Mouse (Mus musculus): Measurements from ENCODE around the gene Fkbp10. TPM values are rescaled to one million over a fixed set of nuclear protein-coding genes. Genes with fewer than 3 reads are reported as not detected.

The Fkbp10 gene
- polyA plus RNA-seq, 1 experiment from 2014 or later = 41.8 TPM

DNA sequence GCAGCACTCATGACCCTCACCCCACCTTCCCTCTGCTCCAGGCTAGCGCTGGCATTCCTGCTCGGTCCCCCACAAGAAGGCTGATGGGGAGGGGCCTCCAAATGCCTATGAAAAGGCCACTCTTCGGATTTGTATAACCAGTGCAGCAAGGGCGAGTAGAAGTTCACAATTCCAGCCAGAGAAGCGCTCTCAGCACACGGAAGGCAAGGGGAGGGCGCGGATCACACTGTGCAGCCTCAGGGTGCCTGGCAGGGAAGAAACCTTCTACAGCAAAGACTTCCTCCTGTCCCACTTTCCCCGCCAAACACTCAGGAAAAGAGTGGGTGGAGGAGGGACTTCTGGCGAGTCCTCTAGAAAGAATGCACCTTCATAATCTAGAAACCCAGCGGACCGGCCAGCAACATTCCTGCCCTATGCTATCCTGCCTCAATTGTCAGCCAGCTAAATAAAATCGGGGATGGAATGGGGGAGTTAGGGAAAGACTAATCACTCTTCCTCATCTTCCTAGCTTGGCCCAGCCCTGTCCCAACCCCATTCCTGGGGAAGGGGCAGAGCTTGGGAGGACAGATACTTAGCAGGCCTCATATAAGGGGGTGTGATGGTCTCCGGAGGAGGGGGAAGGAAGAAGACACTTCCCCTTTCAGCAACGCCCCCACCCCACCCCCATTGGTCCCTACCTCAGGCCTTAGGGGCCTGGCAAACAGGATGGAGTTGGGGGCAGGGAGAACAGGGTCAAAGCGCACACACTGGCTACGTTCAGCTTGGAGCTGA, 19.5 kb upstream of the Fkbp10 start:
- WGBS = 37% methylated on average over 17 of the region's 17 CpGs
- Histone ChIP-seq H3K9me3 (no peaks in the 10 kb centered on the region), H3K4me1 (peaks cover 27% of the 10 kb centered on the region), H3K4me2 (replicated peaks) (peak overlapping the region; percentile 67), H3K27ac (no peak overlapping the region), H3K9ac (no peak overlapping the region), H3K27me3 (replicated peaks) (peaks cover 25% of the 10 kb centered on the region), H3K4me3 (peak overlapping the region; percentile 60), H3K36me3 (no peaks in the 10 kb centered on the region)
- no peak for ATAC-seq (ENCODE audit: low FRiP score, low read depth)

DNA sequence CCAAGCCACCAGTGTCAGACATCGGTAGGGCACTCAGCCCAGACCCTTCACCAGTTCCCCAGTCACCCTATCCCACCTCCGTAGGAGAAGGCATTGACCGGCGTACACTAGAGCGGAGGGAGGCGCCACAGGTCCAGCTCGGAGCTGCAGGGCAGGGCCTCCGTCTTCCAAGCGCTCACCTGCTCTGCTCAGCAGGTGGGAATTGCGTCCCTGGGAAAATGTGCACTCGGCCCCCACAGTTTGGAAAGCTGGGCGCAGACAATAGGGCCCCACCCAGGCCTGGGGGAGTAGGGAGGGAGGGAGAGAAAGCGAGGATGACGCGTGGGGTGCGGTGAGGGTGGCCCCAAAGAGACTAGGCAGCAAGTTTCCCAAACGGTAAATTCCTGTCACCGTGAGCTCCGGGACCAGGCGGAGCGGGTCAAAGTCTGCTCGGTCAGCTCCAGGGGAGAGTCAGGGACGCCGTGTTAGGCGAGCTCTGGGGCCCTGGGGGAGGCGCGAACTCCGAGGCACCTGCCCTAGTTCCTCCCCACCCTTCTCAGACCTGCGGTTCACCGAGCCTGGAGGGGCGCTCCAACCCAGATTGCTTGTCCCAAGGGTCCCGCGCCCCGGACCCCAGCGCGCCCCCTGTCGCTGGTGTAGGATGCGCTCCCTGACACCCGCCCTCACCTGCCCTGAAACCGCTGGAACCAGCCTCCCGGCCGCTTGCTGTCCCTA, 18.5 kb upstream of the Fkbp10 start:
- no peaks in the 10 kb centered on the region for H3K36me3 ChIP-seq
- peak overlapping the region; percentile 67 for H3K4me2 ChIP-seq (replicated peaks)
- H3K4me1 ChIP-seq = peaks cover 24% of the 10 kb centered on the region
- no peak overlapping the region for H3K27ac ChIP-seq
- H3K9me3 ChIP-seq = no peaks in the 10 kb centered on the region
- H3K9ac ChIP-seq = peak overlapping the region; percentile 78
- H3K4me3 ChIP-seq = peak overlapping the region; percentile 60
- peaks cover 25% of the 10 kb centered on the region for H3K27me3 ChIP-seq (replicated peaks)
- ATAC-seq (ENCODE audit: low FRiP score, low read depth) = no peak
- 3% methylated on average over 42 of the region's 42 CpGs for WGBS

DNA sequence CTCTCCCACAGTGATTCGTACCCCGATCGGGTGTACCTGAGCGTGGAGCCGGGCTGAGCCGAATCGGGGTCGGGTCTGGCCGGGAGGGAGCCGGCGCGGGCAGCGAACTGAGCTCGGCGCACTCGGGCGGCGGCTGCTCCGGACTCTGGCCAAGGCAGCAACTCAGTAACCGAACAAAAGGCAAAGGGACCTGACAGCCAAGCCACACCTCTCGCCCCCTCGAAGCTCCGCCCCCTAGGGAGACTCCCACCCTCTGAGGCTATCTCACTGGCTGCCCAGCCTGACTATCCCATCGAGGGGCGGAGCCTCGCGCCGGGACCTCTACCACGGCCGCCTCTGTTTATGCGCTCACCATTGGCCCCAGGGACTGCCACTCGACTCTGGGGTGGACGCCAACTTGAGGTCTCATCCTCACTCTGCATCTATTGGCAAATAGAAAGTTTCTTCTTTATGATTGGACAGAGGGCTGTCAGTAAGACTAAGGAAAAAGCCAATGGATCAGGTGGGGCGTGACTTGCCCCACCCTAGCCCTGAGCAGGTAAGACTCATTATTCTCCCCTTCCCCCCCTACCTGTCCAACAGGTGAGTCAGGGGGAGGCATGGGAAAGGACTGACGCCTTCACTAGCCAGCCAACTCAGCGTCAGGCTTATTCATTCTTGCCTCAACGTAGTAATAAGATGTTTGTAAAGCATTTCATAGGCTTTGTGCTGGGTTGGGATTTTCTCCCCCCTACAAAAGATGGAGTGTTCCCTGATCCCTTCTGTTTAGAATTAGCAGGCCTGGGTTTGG, 17.7 kb upstream of the Fkbp10 start, which contains the start of gene Jup:
Gene Jup, minus strand, starts transcription at position 164 of the 790 bp plus-strand sequence.
- H3K9ac ChIP-seq = peak within 1 kb of the TSS; percentile 78
- peak within 1 kb of the TSS; percentile 67 for H3K4me2 ChIP-seq (replicated peaks)
- no peak within 1 kb of the TSS for H3K27ac ChIP-seq
- peaks cover 25% of the 10 kb centered on the region for H3K27me3 ChIP-seq (replicated peaks)
- no peaks in the 10 kb centered on the region for H3K9me3 ChIP-seq
- 2% methylated on average over 37 of the region's 37 CpGs for WGBS
- peak within 1 kb of the TSS; percentile 60 for H3K4me3 ChIP-seq
- H3K36me3 ChIP-seq = no peaks in the 10 kb centered on the region
- ATAC-seq (ENCODE audit: low FRiP score, low read depth) = peak; percentile 99
- H3K4me1 ChIP-seq = peaks cover 22% of the 10 kb centered on the region

DNA sequence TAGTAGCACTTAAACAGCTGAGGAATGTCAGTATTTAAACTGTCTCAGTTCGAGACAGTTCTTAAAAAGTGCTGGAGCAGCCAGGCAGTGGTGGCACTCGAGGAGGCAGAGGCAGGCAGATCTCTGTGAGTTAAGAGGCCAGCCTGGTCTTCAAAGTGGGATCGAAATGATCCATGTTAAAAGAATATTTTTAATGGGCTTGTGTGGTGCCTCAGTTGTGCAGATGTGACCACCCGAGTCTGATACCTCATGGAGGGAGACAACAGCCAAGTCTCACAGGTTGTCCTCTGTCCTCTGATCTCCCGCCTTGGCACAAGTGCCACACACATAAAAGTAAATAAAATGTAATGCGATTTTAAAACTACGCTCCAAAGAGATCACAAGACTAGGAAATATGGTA, 17.0 kb upstream of the Fkbp10 start:
- Histone ChIP-seq H3K27me3 (replicated peaks) (peaks cover 25% of the 10 kb centered on the region), H3K4me2 (replicated peaks) (no peak overlapping the region), H3K9ac (no peak overlapping the region), H3K27ac (no peak overlapping the region), H3K9me3 (no peaks in the 10 kb centered on the region), H3K36me3 (no peaks in the 10 kb centered on the region), H3K4me1 (peaks cover 26% of the 10 kb centered on the region), H3K4me3 (no peak overlapping the region)
- ATAC-seq (ENCODE audit: low FRiP score, low read depth) = no peak
- WGBS = 94% methylated on average over 7 of the region's 7 CpGs

DNA sequence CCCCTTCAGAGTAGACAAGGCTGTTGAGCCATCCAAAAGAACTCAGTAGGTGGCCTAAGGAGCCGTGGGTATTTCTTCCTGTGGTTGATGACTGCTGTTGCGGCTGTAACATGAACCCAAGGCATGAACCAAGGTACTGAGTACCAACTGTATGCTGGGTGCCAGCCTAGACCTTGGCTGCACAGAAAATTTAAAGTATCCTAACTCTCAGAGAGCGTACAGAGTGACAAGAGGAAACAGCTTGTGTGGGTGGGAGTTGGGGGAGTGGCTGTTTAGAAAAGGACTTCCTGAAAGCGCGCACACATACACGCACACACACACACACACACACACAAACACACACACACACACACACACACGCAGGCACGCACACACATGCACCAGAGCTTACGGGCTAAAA, 16.2 kb upstream of the Fkbp10 start:
- ATAC-seq (ENCODE audit: low FRiP score, low read depth) = no peak
- Histone ChIP-seq H3K9ac (no peak overlapping the region), H3K4me1 (peaks cover 27% of the 10 kb centered on the region), H3K9me3 (no peaks in the 10 kb centered on the region), H3K4me2 (replicated peaks) (no peak overlapping the region), H3K4me3 (no peak overlapping the region), H3K27me3 (replicated peaks) (peaks cover 25% of the 10 kb centered on the region), H3K36me3 (no peaks in the 10 kb centered on the region), H3K27ac (no peak overlapping the region)
- 79% methylated on average over 9 of the region's 9 CpGs for WGBS

DNA sequence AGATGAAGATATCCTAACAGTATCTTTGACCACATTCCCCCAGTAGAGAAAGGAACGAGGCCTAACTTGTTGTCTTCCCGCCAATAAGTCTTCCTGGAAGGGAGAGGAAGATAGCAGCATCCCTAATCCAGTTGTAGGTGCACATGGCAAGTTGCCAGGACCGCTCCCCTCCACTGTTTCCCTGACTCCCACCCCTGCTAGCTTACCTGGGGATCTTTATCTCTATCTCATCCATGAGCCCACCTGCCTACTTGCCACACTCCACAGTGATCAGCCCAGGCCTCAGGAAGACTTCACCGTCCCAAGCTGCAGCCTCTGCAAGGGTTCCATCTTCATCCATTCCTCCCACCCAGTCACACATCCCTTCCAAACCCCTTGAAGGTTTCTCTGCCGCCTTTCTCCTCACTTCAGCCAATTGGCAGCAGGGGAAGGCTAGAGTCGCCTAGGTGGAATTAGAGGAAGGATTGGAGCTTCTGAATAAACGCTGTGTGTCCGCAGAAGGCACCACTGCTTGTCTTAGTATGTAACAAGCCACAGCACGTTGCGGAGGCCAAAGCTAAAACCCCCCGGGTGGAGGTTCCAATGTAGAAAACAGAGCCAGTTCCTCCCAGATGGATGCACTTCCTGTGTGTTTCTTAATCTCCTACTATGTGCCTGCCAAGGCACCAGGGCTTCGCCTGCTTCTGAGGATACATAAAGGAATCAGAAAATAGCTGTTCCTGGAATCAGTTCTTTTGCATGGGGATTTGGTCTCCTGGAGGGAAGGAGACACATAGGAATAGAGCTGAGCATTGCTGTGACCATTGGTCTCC, 15.6 kb upstream of the Fkbp10 start:
- no peaks in the 10 kb centered on the region for H3K36me3 ChIP-seq
- peaks cover 27% of the 10 kb centered on the region for H3K4me1 ChIP-seq
- H3K27me3 ChIP-seq (replicated peaks) = peaks cover 22% of the 10 kb centered on the region
- no peaks in the 10 kb centered on the region for H3K9me3 ChIP-seq
- H3K4me3 ChIP-seq = no peak overlapping the region
- ATAC-seq (ENCODE audit: low FRiP score, low read depth) = no peak
- WGBS = 83% methylated on average over 12 of the region's 12 CpGs
- H3K9ac ChIP-seq = no peak overlapping the region
- no peak overlapping the region for H3K27ac ChIP-seq
- no peak overlapping the region for H3K4me2 ChIP-seq (replicated peaks)

DNA sequence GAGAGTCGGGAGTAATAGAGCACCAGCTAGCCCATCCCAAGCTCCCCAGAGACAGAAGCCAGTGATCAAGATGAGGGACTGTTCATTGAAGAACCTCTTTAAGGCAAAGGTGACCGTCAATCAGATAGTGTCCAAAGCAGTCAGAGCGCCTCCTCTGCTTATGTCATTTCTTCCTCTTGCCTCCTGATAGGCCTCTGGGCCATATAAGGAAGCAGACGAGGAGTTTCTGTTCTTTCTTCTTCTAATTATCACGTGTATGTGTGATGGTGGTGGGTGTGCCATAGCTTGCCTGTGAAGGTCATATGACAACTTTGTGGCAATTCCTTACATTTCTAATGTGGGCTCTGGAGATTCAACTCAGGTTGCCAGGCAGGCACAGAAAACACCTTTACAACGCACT, 14.7 kb upstream of the Fkbp10 start:
- 83% methylated on average over 6 of the region's 6 CpGs for WGBS
- H3K27ac ChIP-seq = no peak overlapping the region

DNA sequence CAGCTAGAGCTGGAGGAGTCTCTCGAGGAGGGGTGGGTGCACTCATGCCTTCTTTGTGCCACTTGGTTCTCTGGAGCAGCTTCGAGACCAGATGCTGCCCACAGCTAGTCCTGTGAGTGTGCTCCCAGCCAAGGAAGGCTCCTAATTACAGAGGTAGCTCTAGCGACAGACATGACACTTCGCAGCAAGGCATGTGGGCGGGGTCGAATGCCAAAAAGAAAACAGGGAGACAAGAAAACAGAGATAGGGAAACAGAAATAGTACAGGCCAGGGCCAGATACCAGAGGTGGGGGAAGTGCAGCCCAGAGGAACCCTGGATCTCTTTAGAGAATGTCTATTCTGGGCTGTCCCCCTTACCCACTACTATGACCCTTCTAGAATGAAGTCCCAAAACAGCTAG, 13.3 kb upstream of the Fkbp10 start:
- H3K4me2 ChIP-seq (replicated peaks) = no peak overlapping the region
- no peak overlapping the region for H3K9ac ChIP-seq
- H3K4me3 ChIP-seq = no peak overlapping the region
- no peaks in the 10 kb centered on the region for H3K9me3 ChIP-seq
- no peak for ATAC-seq (ENCODE audit: low FRiP score, low read depth)
- WGBS = 47% methylated on average over 6 of the region's 6 CpGs
- peaks cover 6% of the 10 kb centered on the region; the same call in 1 of the 2 replicates for H3K4me1 ChIP-seq
- H3K27me3 ChIP-seq (replicated peaks) = no peaks in the 10 kb centered on the region
- H3K27ac ChIP-seq = no peak overlapping the region
- no peaks in the 10 kb centered on the region for H3K36me3 ChIP-seq

More for the DNA sequence above, 14.7 kb upstream of the Fkbp10 start:
- no peaks in the 10 kb centered on the region for H3K36me3 ChIP-seq
- no peak overlapping the region for H3K9ac ChIP-seq
- no peak for ATAC-seq (ENCODE audit: low FRiP score, low read depth)
- H3K4me3 ChIP-seq = no peak overlapping the region
- H3K9me3 ChIP-seq = no peaks in the 10 kb centered on the region
- no peak overlapping the region for H3K4me2 ChIP-seq (replicated peaks)
- H3K27me3 ChIP-seq (replicated peaks) = peaks cover 13% of the 10 kb centered on the region
- peaks cover 20% of the 10 kb centered on the region for H3K4me1 ChIP-seq

DNA sequence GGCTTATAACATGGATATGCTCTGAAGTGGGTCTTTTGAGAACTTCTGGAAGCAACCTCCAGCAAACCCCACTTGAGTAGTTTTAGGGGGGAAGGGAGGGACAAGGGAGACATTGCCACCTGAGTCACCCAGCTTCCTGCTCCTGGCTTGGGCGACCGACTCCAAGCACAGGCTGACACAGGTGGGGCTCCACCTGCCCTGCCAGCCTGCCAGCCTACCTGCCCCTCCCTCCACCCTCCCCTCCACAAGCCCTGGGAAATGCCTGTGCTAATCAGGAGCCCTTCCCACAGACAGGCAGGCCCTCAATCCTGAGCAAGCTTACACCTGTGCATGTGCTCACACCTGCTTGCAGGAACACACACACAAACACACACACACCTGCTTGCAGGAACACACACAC, 12.8 kb upstream of the Fkbp10 start:
- Histone ChIP-seq H3K4me3 (no peak overlapping the region), H3K27ac (no peak overlapping the region), H3K9ac (no peak overlapping the region), H3K9me3 (no peaks in the 10 kb centered on the region), H3K4me1 (0 out of 2 replicates have a peak, but pooled peaks cover 6% of the 10 kb centered on the region), H3K27me3 (replicated peaks) (no peaks in the 10 kb centered on the region), H3K36me3 (no peaks in the 10 kb centered on the region), H3K4me2 (replicated peaks) (no peak overlapping the region)
- ATAC-seq (ENCODE audit: low FRiP score, low read depth) = no peak
- WGBS = 65% methylated on average over 2 of the region's 2 CpGs

DNA sequence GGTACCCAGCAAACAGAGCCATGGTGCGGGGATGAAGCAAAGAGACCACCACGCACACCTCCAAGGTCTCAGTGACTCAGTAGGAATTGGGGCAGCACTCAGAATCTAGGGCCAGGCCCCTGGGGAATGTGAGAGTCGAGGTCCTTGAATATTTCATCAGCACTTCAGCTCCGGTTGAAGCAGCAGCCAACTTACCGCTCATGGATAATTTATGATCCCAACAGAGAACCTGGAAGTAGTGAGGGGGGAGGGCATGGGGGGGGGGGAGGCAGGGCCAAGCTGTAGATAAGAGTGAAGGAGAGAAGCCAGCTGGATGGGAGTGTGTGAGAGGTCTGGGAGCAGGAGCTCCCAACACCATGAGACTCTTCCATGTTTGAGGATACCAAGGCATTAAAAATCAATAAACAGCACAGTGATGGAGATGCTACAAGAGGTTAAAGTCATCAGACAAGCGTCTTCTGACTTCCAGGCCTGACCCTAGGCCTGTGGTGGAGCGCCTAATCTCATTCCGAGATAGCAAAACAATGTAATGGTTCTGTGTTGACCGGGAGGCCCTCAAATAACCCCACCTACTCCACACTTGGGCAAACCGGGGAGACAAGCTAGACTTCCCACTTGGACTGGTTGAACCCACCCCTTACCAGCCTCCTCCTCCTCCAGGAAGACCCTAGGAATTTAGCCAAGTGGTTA, 11.9 kb upstream of the Fkbp10 start:
- H3K36me3 ChIP-seq = no peaks in the 10 kb centered on the region
- no peaks in the 10 kb centered on the region for H3K27me3 ChIP-seq (replicated peaks)
- H3K4me2 ChIP-seq (replicated peaks) = no peak overlapping the region
- 74% methylated on average over 10 of the region's 10 CpGs for WGBS
- H3K27ac ChIP-seq = no peak overlapping the region
- H3K4me3 ChIP-seq = no peak overlapping the region
- H3K9me3 ChIP-seq = no peaks in the 10 kb centered on the region
- no peak overlapping the region for H3K9ac ChIP-seq
- 0 out of 2 replicates have a peak, but pooled peaks cover 6% of the 10 kb centered on the region for H3K4me1 ChIP-seq
- ATAC-seq (ENCODE audit: low FRiP score, low read depth) = no peak

DNA sequence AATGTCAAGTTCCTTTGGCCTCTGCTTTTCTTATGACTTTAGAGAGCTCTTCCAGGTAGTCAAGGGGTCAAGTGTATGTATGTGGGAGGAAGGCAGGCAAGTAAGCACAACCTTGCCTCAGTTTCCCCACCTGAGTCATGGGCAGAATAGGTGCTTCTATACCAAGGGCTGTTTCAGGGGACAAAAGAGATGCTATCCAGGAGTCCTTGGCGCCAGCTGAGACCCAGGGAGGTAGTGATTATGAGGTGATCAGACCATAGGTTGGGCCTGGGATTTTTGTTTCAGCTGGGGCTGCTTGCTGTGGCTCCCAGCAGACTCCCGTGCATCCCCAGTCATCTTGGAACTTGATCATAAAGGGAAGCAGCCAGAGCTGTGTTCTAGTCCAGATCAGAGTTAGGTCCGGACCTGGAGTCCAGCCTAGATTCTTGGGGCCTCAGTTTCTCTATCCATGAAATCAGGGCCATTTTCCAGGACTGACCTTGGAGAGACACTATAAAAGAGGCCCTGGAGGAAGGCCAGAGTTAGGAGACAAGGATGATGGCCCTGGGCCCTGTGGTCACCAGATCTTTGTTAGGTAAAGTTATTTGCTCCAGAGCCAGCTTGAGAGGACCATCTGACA, 10.9 kb upstream of the Fkbp10 start:
- Histone ChIP-seq H3K9ac (no peak overlapping the region), H3K4me1 (0 out of 2 replicates have a peak, but pooled peaks cover 6% of the 10 kb centered on the region), H3K27ac (no peak overlapping the region), H3K27me3 (replicated peaks) (no peaks in the 10 kb centered on the region), H3K4me2 (replicated peaks) (no peak overlapping the region), H3K36me3 (no peaks in the 10 kb centered on the region), H3K9me3 (no peaks in the 10 kb centered on the region), H3K4me3 (no peak overlapping the region)
- ATAC-seq (ENCODE audit: low FRiP score, low read depth) = no peak
- WGBS = 90% methylated on average over 3 of the region's 3 CpGs

Measured in neural tube, embryonic 12.5 days (tissue).